Comparison of ENCODE assay signal across 24 mouse cellular contexts in the genomic region with DNA sequence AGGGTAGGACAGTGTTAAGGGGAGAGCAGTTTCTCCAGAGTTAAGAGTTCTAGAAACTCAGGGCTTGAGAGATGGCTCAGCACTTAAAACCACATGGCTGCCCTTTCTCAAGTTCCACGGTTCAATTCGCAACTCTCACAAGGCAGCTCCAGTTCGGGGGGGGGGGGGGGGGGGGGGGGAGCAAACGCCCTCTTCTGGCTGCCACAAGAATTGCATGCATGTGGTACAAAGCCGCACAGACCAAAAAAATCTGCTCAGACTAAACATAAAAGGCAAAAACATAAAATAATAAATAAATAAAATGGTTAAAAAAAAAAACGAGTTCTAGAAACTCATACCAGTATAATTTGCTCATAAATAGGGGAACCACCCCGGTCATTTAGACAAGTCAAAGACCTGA. TPM values are rescaled to one million over a fixed set of nuclear protein-coding genes. Genes with fewer than 3 reads are reported as not detected.
DNase-seq lines count a peak whose midpoint lies in the region; ATAC-seq and TF ChIP-seq lines count a peak whose summit lies in the region.
"Had no signal": no experiment of that assay in that cellular context is flagged by ENCODE, and none has a peak within 500 bp of the region (broad histone marks: within the 10 kb centered on the region; RNA-seq: fewer than 3 reads in every experiment).

No protein-coding gene starts in this region.

- H3K36me3 ChIP-seq in kidney, postnatal 0 days (ENCODE audit: insufficient read depth, low read length): 0 out of 2 replicates have a peak, but pooled peaks cover 4% of the 10 kb centered on the region
- H3K36me3 ChIP-seq in forebrain, embryonic 14.5 days (ENCODE audit: control insufficient read depth, insufficient read depth, low read length): no peaks in the 10 kb centered on the region
- H3K36me3 ChIP-seq: forebrain, embryonic 12.5 days; hindbrain, embryonic 12.5 days; liver, embryonic 15.5 days had no signal

- no peak for DNase-seq in kidney, postnatal 0 days (ENCODE audit: low spot score)
- no peak for DNase-seq in kidney, adult 9 months
- DNase-seq in thymus, postnatal 4 days: peak; percentile 32
- no peak for DNase-seq in thymus, postnatal 36 days
- peak; percentile 32 for DNase-seq in induced T-regulatory cell, adult 2 months (ENCODE audit: low read depth)
- no peak for DNase-seq in T-cell, adult 2 months (ENCODE audit: low spot score)
- DNase-seq in forebrain, embryonic 14.5 days (ENCODE audit: low spot score): no peak
- DNase-seq: adrenal gland, postnatal 10 days; B cell, adult 2 months; cerebellum, adult 2 months; cerebellum, postnatal 36 days; embryo, embryonic 11 days; kidney, adult 8-10 months; kidney, postnatal 25 days; left cerebral cortex, postnatal 4 days; lung, postnatal 10 days had no signal

- no peak overlapping the region for H3K4me3 ChIP-seq in kidney, postnatal 0 days (replicated peaks; ENCODE audit: low read depth, low read length)
- no peak overlapping the region for H3K4me3 ChIP-seq in forebrain, embryonic 14.5 days (ENCODE audit: low read depth, low read length)
- H3K4me3 ChIP-seq: embryonic facial prominence, embryonic 13.5 days; erythroblast, embryonic 14.5 days; forebrain, embryonic 12.5 days; hindbrain, embryonic 12.5 days; limb, embryonic 15.5 days; liver, embryonic 15.5 days had no signal

- WGBS in kidney, postnatal 0 days: 29% methylated on average over 6 of the region's 7 CpGs
- WGBS in forebrain, embryonic 14.5 days: 26% methylated on average over 6 of the region's 7 CpGs

- no peaks in the 10 kb centered on the region for H3K9me3 ChIP-seq in kidney, postnatal 0 days (replicated peaks; ENCODE audit: low read length)
- no peaks in the 10 kb centered on the region for H3K9me3 ChIP-seq in forebrain, embryonic 14.5 days (replicated peaks; ENCODE audit: control insufficient read depth, low read length)
- H3K9me3 ChIP-seq: embryonic facial prominence, embryonic 13.5 days; forebrain, embryonic 12.5 days; hindbrain, embryonic 12.5 days; limb, embryonic 15.5 days; liver, embryonic 15.5 days had no signal

- no peak overlapping the region for H3K27ac ChIP-seq in kidney, postnatal 0 days
- H3K27ac ChIP-seq in forebrain, embryonic 14.5 days (ENCODE audit: low read depth, low read length): no peak overlapping the region
- H3K27ac ChIP-seq: embryonic facial prominence, embryonic 13.5 days; forebrain, embryonic 12.5 days; hindbrain, embryonic 12.5 days; limb, embryonic 15.5 days; liver, embryonic 15.5 days had no signal

- H3K4me2 ChIP-seq in kidney, postnatal 0 days (ENCODE audit: low read length): no peak overlapping the region
- H3K4me2 ChIP-seq in forebrain, embryonic 14.5 days (ENCODE audit: low read length): no peak overlapping the region
- H3K4me2 ChIP-seq: embryonic facial prominence, embryonic 13.5 days; forebrain, embryonic 12.5 days; heart, embryonic 11.5 days; hindbrain, embryonic 12.5 days; limb, embryonic 15.5 days; liver, embryonic 15.5 days; midbrain, embryonic 11.5 days had no signal

- no peaks in the 10 kb centered on the region for H3K4me1 ChIP-seq in kidney, postnatal 0 days (replicated peaks; ENCODE audit: insufficient read depth, low read length)
- H3K4me1 ChIP-seq in forebrain, embryonic 14.5 days (ENCODE audit: control insufficient read depth, insufficient read depth, low read length): no peaks in the 10 kb centered on the region
- H3K4me1 ChIP-seq: forebrain, embryonic 12.5 days; liver, embryonic 15.5 days had no signal

- TF ChIP-seq CTCF in kidney, postnatal 0 days (IDR thresholded peaks at IDR 0.05; ENCODE audit: low read depth): peak; percentile 33; the same call in 1 of the 2 replicates

- H3K9ac ChIP-seq in kidney, postnatal 0 days (ENCODE audit: low read depth, low read length): no peak overlapping the region
- H3K9ac ChIP-seq in forebrain, embryonic 14.5 days (ENCODE audit: low read length): no peak overlapping the region
- H3K9ac ChIP-seq: embryonic facial prominence, embryonic 13.5 days; forebrain, embryonic 12.5 days; hindbrain, embryonic 12.5 days; limb, embryonic 15.5 days; liver, embryonic 15.5 days had no signal

- H3K27me3 ChIP-seq in kidney, postnatal 0 days (ENCODE audit: insufficient read depth, low read length): no peaks in the 10 kb centered on the region
- H3K27me3 ChIP-seq in forebrain, embryonic 14.5 days (replicated peaks; ENCODE audit: control insufficient read depth, insufficient read depth, low read length): no peaks in the 10 kb centered on the region
- H3K27me3 ChIP-seq: embryonic facial prominence, embryonic 13.5 days; forebrain, embryonic 12.5 days; limb, embryonic 15.5 days; liver, embryonic 15.5 days had no signal

- ATAC-seq in kidney, postnatal 0 days (replicated peaks; ENCODE audit: low FRiP score, low read depth): no peak
- no peak for ATAC-seq in forebrain, embryonic 14.5 days

RNA-seq across cellular contexts. Expression of gene Chad, which starts 9.7 kb away (rescaled TPM):
- 0.41 and 0.50 TPM in 2 replicates for polyA plus RNA-seq in kidney, postnatal 0 days (2015; fragmentation: Nextera tagmentation; extraction: Ambion mirVana)
- 0.17 TPM in 2 replicates for polyA plus RNA-seq in forebrain, embryonic 14.5 days (2014; fragmentation: Nextera tagmentation; extraction: Ambion mirVana)
- polyA plus RNA-seq: erythroblast, embryonic 14.5 days; heart, embryonic 11.5 days had no signal

RNA-seq across cellular contexts. Expression of gene Rsad1, which starts 25.5 kb away (rescaled TPM):
- polyA plus RNA-seq in kidney, postnatal 0 days (2015; fragmentation: Nextera tagmentation; extraction: Ambion mirVana): 4.0 and 5.6 TPM in 2 replicates
- polyA plus RNA-seq in forebrain, embryonic 14.5 days (2014; fragmentation: Nextera tagmentation; extraction: Ambion mirVana): 3.9 and 4.1 TPM in 2 replicates
- polyA plus RNA-seq: erythroblast, embryonic 14.5 days had no signal

RNA-seq across cellular contexts. Expression of gene Acsf2, which starts 27.1 kb away (rescaled TPM):
- polyA plus RNA-seq in kidney, postnatal 0 days (2015; fragmentation: Nextera tagmentation; extraction: Ambion mirVana): 6.6 and 7.0 TPM in 2 replicates
- polyA plus RNA-seq in forebrain, embryonic 14.5 days (2014; fragmentation: Nextera tagmentation; extraction: Ambion mirVana): 2.1 and 2.3 TPM in 2 replicates

RNA-seq across cellular contexts. Expression of gene Mycbpap, which starts 53.0 kb away (rescaled TPM):
- 3.2 and 3.5 TPM in 2 replicates for polyA plus RNA-seq in kidney, postnatal 0 days (2015; fragmentation: Nextera tagmentation; extraction: Ambion mirVana)
- 1.8 and 2.1 TPM in 2 replicates for polyA plus RNA-seq in forebrain, embryonic 14.5 days (2014; fragmentation: Nextera tagmentation; extraction: Ambion mirVana)
- polyA plus RNA-seq: erythroblast, embryonic 14.5 days; liver, embryonic 15.5 days had no signal

RNA-seq across cellular contexts. Expression of gene Lrrc59, which starts 55.0 kb away (rescaled TPM):
- polyA plus RNA-seq in kidney, postnatal 0 days (2015; fragmentation: Nextera tagmentation; extraction: Ambion mirVana): 119 and 135 TPM in 2 replicates
- polyA plus RNA-seq in forebrain, embryonic 14.5 days (2014; fragmentation: Nextera tagmentation; extraction: Ambion mirVana): 120 and 137 TPM in 2 replicates

Comparison
In these comparisons a context has a peak if more than half of its experiments do, and no peak if none do; other contexts are left out.
1. DNase-seq: peak in thymus, postnatal 4 days (single experiment) and induced T-regulatory cell, adult 2 months (single experiment); none in kidney, postnatal 0 days (single experiment), kidney, adult 9 months (single experiment), thymus, postnatal 36 days (0 of 2), T-cell, adult 2 months (single experiment) and forebrain, embryonic 14.5 days (single experiment).